Mouse (Mus musculus): ENCODE measurements around the gene Kif1b. TPM values are rescaled to one million over a fixed set of nuclear protein-coding genes. Genes with fewer than 3 reads are reported as not detected.

Gene Kif1b
- total and polyA plus RNA-seq, 3 experiments, result 8.8 to 20.2 (median 16.3) TPM

- Histone ChIP-seq H3K4me3 (ENCODE audit: control insufficient read depth in 1 of 2, insufficient read depth in 1 of 2, low read depth in 2 of 2, low read length in 2 of 2) (no peak overlapping the region), H3K36me3 (ENCODE audit: control insufficient read depth in 1 of 2, insufficient read depth in 2 of 2, low read length in 2 of 2) (no peaks in the 10 kb centered on the region), H3K27me3 (ENCODE audit: control insufficient read depth in 1 of 2, insufficient read depth in 2 of 2, low read length in 2 of 2) (no peaks in the 10 kb centered on the region), H3K9ac (ENCODE audit: control insufficient read depth, low read depth, low read length, poor library complexity, severe bottlenecking) (no peak overlapping the region), H3K27ac (ENCODE audit: control insufficient read depth, low read depth, low read length) (no peak overlapping the region), H3K4me1 (ENCODE audit: control insufficient read depth in 1 of 2, insufficient read depth in 2 of 2, low read length in 2 of 2) (no peaks in the 10 kb centered on the region), H3K9me3 (replicated peaks; ENCODE audit: insufficient read depth, low read length) (no peaks in the 10 kb centered on the region), H3K79me2 (ENCODE audit: control insufficient read depth, insufficient read depth, low read length, poor library complexity) (no peaks in the 10 kb centered on the region)
- TF ChIP-seq MAFK (IDR thresholded peaks at IDR 0.05; ENCODE audit: borderline replicate concordance, low read depth, low read length) (no peak), HCFC1 (IDR thresholded peaks at IDR 0.05; ENCODE audit: low read depth, low read length) (no peak), POLR2AphosphoS5 (IDR thresholded peaks at IDR 0.05; ENCODE audit: borderline replicate concordance, low read depth, low read length) (no peak), MYC (IDR thresholded peaks at IDR 0.05; ENCODE audit: low read depth, low read length) (no peak), MYB (IDR thresholded peaks at IDR 0.05; ENCODE audit: low read depth, low read length) (no peak), POLR2A (IDR thresholded peaks at IDR 0.05; ENCODE audit: control insufficient read depth in 1 of 2, insufficient read depth in 1 of 2, low read depth in 1 of 2, low read length in 2 of 2, poor library complexity in 1 of 2) (no peak), TBP (IDR thresholded peaks at IDR 0.05; ENCODE audit: low read depth, low read length) (no peak), KAT2A (conservative IDR thresholded peaks at IDR 0.05; ENCODE audit: low read depth, low read length) (no peak), MAZ (IDR thresholded peaks at IDR 0.05; ENCODE audit: low read depth, low read length) (no peak), NRF1 (IDR thresholded peaks at IDR 0.05; ENCODE audit: insufficient read depth, low read depth, low read length, poor library complexity, severe bottlenecking) (no peak), ELF1 (IDR thresholded peaks at IDR 0.05; ENCODE audit: low read depth, low read length) (no peak), EP300 (IDR thresholded peaks at IDR 0.05; ENCODE audit: low read depth in 1 of 2, low read length in 2 of 2) (no peak), GATA1 (IDR thresholded peaks at IDR 0.05; ENCODE audit: low read depth, low read length) (no peak), MEF2A (IDR thresholded peaks at IDR 0.05; ENCODE audit: extremely low read depth, insufficient replicate concordance, low read depth, low read length, poor library complexity, severe bottlenecking) (no peak)
- no peak for DNase-seq (ENCODE audit: low read depth, low spot score)
These were observed 88.0 kb downstream of the Kif1b start for GRCm38 (mm10) chr4:149219401-149220041.

- TF ChIP-seq NRF1 (IDR thresholded peaks at IDR 0.05; ENCODE audit: insufficient read depth, low read depth, low read length, poor library complexity, severe bottlenecking) (no peak), RCOR1 (IDR thresholded peaks at IDR 0.05; ENCODE audit: low read depth, low read length) (no peak), POLR2AphosphoS2 (IDR thresholded peaks at IDR 0.05; ENCODE audit: low read length) (no peak), CHD1 (IDR thresholded peaks at IDR 0.05; ENCODE audit: low read depth, low read length) (no peak), ZNF384 (IDR thresholded peaks at IDR 0.05; ENCODE audit: low read depth, low read length) (no peak), TCF12 (IDR thresholded peaks at IDR 0.05; ENCODE audit: low read depth, low read length) (no peak), SIN3A (IDR thresholded peaks at IDR 0.05; ENCODE audit: low read length) (no peak), GATA1 (IDR thresholded peaks at IDR 0.05; ENCODE audit: low read depth, low read length) (no peak), SMC3 (IDR thresholded peaks at IDR 0.05; ENCODE audit: low read depth, low read length) (no peak), MYC (IDR thresholded peaks at IDR 0.05; ENCODE audit: low read depth, low read length) (no peak), RAD21 (IDR thresholded peaks at IDR 0.05; ENCODE audit: low read depth, low read length) (no peak), ETS1 (IDR thresholded peaks at IDR 0.05; ENCODE audit: low read depth, low read length) (no peak), MAFK (IDR thresholded peaks at IDR 0.05; ENCODE audit: borderline replicate concordance, low read depth, low read length) (no peak), POLR2AphosphoS5 (IDR thresholded peaks at IDR 0.05; ENCODE audit: borderline replicate concordance, low read depth, low read length) (no peak), ZMIZ1 (IDR thresholded peaks at IDR 0.05; ENCODE audit: low read depth, low read length) (no peak), MEF2A (IDR thresholded peaks at IDR 0.05; ENCODE audit: extremely low read depth, insufficient replicate concordance, low read depth, low read length, poor library complexity, severe bottlenecking) (no peak), ZC3H11A (IDR thresholded peaks at IDR 0.05; ENCODE audit: low read depth, low read length) (no peak)
- no peaks in the 10 kb centered on the region for H3K36me3 ChIP-seq (ENCODE audit: control insufficient read depth in 1 of 2, insufficient read depth in 2 of 2, low read length in 2 of 2)
These were observed 89.0 kb downstream of the Kif1b start for GRCm38 (mm10) chr4:149218476-149218875.

More at GRCm38 (mm10) chr4:149218476-149218875, 89.0 kb downstream of the Kif1b start:
- Histone ChIP-seq H3K27me3 (ENCODE audit: control insufficient read depth in 1 of 2, insufficient read depth in 2 of 2, low read length in 2 of 2) (no peaks in the 10 kb centered on the region), H3K4me1 (ENCODE audit: control insufficient read depth in 1 of 2, insufficient read depth in 2 of 2, low read length in 2 of 2) (no peaks in the 10 kb centered on the region), H3K79me2 (ENCODE audit: control insufficient read depth, insufficient read depth, low read length, poor library complexity) (no peaks in the 10 kb centered on the region), H3K9me3 (replicated peaks; ENCODE audit: insufficient read depth, low read length) (no peaks in the 10 kb centered on the region), H3K4me3 (ENCODE audit: control insufficient read depth in 1 of 2, insufficient read depth in 1 of 2, low read depth in 2 of 2, low read length in 2 of 2) (no peak overlapping the region), H3K27ac (ENCODE audit: control insufficient read depth, low read depth, low read length) (no peak overlapping the region), H3K9ac (ENCODE audit: control insufficient read depth, low read depth, low read length, poor library complexity, severe bottlenecking) (no peak overlapping the region)
- no peak for DNase-seq (ENCODE audit: low read depth, low spot score)
